Mouse (Mus musculus) liver, adult 2 months (tissue): ENCODE measurements at regions not wholly inside any gene's neighbourhood (a gene's known extent, or its start where the extent isn't known, plus 50 kb on each side); places are given as distances from the start of the nearest gene placed in this dataset.

Experiments used
- CTCF ChIP-seq: fragments of 200-500 bp; IDR thresholded peaks from 2 replicates; pipeline ENCODE4 v1.5.1; 2011; ENCODE audit warnings: low read depth, low read length, control low read depth
- POLR2A ChIP-seq: fragments of 200-500 bp; IDR thresholded peaks from 2 replicates; pipeline ENCODE4 v1.6.1; 2011; ENCODE audit warnings: low read length, control low read depth; ENCODE audit not compliant: insufficient read depth; ENCODE audit errors: extremely low read depth

DNA sequence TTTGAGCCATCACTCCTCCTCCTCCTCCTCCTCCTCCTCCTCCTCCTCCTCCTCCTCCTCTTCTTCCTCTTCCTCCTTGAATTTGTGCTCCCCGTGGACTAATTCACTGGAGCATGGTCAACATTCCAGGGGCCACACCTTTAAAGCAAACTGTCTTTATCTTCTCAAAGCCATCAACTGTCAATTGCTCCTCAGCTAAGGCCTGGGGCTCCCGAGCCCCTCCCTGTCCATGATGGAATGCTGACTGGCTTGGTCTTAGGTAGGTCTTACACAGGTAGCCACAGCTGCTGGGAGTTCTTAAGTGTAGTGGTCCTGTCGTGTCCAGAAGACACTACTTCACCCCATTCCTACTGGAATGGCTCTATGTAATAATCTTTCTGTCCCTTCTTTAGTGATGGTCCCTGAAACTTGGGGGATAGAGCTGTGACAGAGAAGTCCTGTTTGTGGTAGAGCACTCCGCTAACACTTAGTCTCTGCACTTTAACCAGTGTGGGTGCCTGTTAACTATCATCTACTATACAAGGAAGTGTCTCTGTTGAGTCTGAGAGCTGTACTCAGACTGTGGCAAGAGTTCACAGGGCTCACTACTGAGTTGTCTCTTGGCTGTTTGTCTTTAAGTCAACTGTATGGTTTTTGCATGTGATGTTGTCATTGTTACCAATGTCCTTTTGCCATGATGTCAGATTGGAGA is 129.7 kb downstream of the Tfcp2l1 start:
- no peak for TF ChIP-seq POLR2A
- no peak for TF ChIP-seq CTCF
